Mouse (Mus musculus): ENCODE measurements around the gene Spata25.

- TF ChIP-seq CTCF (IDR thresholded peaks at IDR 0.05; ENCODE audit: borderline replicate concordance, insufficient read depth, low read depth, low read length): no peak
- TF ChIP-seq POLR2A (IDR thresholded peaks at IDR 0.05; ENCODE audit: borderline replicate concordance, insufficient read depth, low read length): no peak
Observed at GRCm38 (mm10) chr2:164874239-164874769, 46.0 kb upstream of the Spata25 start.

Measured in cerebellum, adult 2 months (tissue).